Comparison of ENCODE assay signal across 14 mouse cellular contexts in genomic region chr2:141920377-141920992, GRCm38 (mm10).
"Had no signal": no experiment of that assay in that cellular context is flagged by ENCODE, and none has a peak within 500 bp of the region (broad histone marks: within the 10 kb centered on the region; RNA-seq: fewer than 3 reads in every experiment).

No protein-coding gene starts in this region.

- H3K9me3 ChIP-seq: liver, embryonic 12.5 days; midbrain, embryonic 13.5 days; midbrain, embryonic 15.5 days; neural tube, embryonic 12.5 days; stomach, embryonic 15.5 days had no signal

- H3K36me3 ChIP-seq: liver, embryonic 12.5 days; midbrain, embryonic 13.5 days; midbrain, embryonic 15.5 days; neural tube, embryonic 12.5 days; stomach, embryonic 15.5 days had no signal

- DNase-seq: right cerebral cortex, postnatal 14 days; thymus, adult 2 months; thymus, postnatal 25 days; thymus, postnatal 4 days had no signal

- ATAC-seq: liver, embryonic 12.5 days; midbrain, embryonic 13.5 days; midbrain, embryonic 15.5 days had no signal

- H3K4me2 ChIP-seq: liver, embryonic 12.5 days; midbrain, embryonic 11.5 days; midbrain, embryonic 13.5 days; midbrain, embryonic 15.5 days; neural tube, embryonic 12.5 days; stomach, embryonic 15.5 days had no signal

- H3K9ac ChIP-seq: liver, embryonic 12.5 days; liver, embryonic 14.5 days; midbrain, embryonic 13.5 days; midbrain, embryonic 15.5 days; neural tube, embryonic 12.5 days; stomach, embryonic 15.5 days had no signal

- H3K27ac ChIP-seq: liver, embryonic 12.5 days; liver, embryonic 14.5 days; macrophage; midbrain, embryonic 13.5 days; midbrain, embryonic 15.5 days; neural tube, embryonic 12.5 days; stomach, embryonic 15.5 days; stomach, postnatal 0 days had no signal

- H3K4me1 ChIP-seq: liver, embryonic 12.5 days; megakaryocyte, embryonic 14.5 days; midbrain, embryonic 13.5 days; midbrain, embryonic 15.5 days; neural tube, embryonic 12.5 days; stomach, embryonic 15.5 days had no signal

- H3K4me3 ChIP-seq: liver, embryonic 12.5 days; megakaryocyte, embryonic 14.5 days; midbrain, embryonic 13.5 days; midbrain, embryonic 15.5 days; neural tube, embryonic 12.5 days; stomach, embryonic 15.5 days had no signal

- H3K27me3 ChIP-seq: liver, embryonic 12.5 days; megakaryocyte, embryonic 14.5 days; midbrain, embryonic 13.5 days; midbrain, embryonic 15.5 days; neural tube, embryonic 12.5 days; stomach, embryonic 15.5 days had no signal
